In the genomic region with DNA sequence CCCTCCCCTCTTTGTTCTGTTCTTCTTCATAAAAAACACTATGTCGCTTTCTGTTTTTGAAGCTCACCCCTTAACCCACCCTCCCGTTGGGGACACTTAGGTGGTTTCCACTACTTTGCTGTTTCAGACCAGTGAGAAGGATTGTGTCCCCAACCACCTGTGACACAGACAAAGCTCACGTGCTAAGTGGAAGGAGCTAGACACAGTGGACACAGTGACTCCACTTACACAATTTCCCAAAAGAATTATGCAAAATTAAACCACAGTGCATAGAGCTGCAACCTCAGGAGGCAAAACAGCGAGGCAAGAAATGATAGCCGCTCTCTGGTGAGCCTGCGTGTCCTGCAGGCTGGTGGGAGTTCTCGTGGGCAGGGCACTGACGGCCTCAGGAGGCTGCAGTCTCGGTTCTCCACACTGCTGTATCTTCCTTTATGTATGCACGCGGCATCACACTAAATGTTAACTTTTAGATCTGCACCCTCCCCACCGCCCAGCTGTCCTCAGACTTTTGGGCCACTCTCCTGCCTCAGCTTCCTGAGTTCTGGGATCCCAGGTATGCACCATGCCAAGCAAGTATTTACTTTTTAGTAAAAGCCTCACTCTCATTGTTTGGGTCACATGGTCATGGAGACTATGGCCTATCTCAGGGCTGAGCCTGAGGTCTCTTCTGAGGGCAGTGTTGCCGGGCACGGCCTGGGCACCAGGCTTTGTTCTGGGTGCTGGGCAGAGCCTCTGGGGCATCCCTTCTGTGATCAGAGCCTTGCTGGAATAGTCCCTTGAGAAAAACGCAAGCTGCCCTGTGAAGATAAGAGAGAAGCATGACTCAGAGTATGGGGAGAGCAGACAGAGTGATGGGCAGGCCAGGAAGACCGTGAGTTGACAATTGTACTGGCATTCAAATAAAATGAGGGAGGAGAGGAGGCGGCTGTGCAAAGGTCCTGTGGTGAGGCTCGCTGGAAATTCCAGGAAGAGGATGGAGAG, we compare ENCODE assay signal across 12 mouse cellular contexts. TPM values are rescaled to one million over a fixed set of nuclear protein-coding genes. Genes with fewer than 3 reads are reported as not detected.
DNase-seq lines count a peak whose midpoint lies in the region; ATAC-seq and TF ChIP-seq lines count a peak whose summit lies in the region.
"Had no signal": no experiment of that assay in that cellular context is flagged by ENCODE, and none has a peak within 500 bp of the region (broad histone marks: within the 10 kb centered on the region; RNA-seq: fewer than 3 reads in every experiment).

No protein-coding gene starts in this region.

- peak overlapping the region; percentile 70 for H3K27ac ChIP-seq in heart, embryonic 13.5 days (replicated peaks)
- no peak overlapping the region for H3K27ac ChIP-seq in CH12.LX (ENCODE audit: insufficient read depth, low read depth)
- H3K27ac ChIP-seq: hindbrain, postnatal 0 days; left cerebral cortex, adult 2 months; midbrain, embryonic 13.5 days had no signal

- TF ChIP-seq RAD21 in CH12.LX (IDR thresholded peaks at IDR 0.05; ENCODE audit: low read depth, low read length) = no peak

- H3K9me3 ChIP-seq in heart, embryonic 13.5 days = no peaks in the 10 kb centered on the region
- H3K9me3 ChIP-seq in CH12.LX (replicated peaks; ENCODE audit: low read length) = no peaks in the 10 kb centered on the region
- H3K9me3 ChIP-seq: midbrain, embryonic 13.5 days had no signal

- no peaks in the 10 kb centered on the region for H3K79me2 ChIP-seq in CH12.LX (replicated peaks; ENCODE audit: control insufficient read depth, extremely low read depth, insufficient read depth, poor library complexity, severe bottlenecking)

- in situ Hi-C loops in CH12.LX (cut with MboI; ENCODE audit: low pct_ligation_motif_present, low pct_unique_long_range_greater_than_20kb, low sequenced_read_pairs) = no loop called here

- intact Hi-C loops in heart, postnatal 10 days (cut with DNase I) = loop anchor here (2.0 kb wide), 1 partner anchor 95 kb away; no protein-coding TSS in a partner anchor

- H3K4me2 ChIP-seq in heart, embryonic 13.5 days = peak overlapping the region; percentile 36; the same call in 1 of the 2 replicates
- H3K4me2 ChIP-seq in CH12.LX (ENCODE audit: insufficient read depth, low read depth, poor library complexity, severe bottlenecking) = no peak overlapping the region
- H3K4me2 ChIP-seq: midbrain, embryonic 13.5 days had no signal

- 70% methylated on average over 18 of the region's 18 CpGs for WGBS in heart, embryonic 13.5 days

- no peak for TF ChIP-seq EP300 in CH12.LX (IDR thresholded peaks at IDR 0.05; ENCODE audit: low read length)

- H3K36me3 ChIP-seq in heart, embryonic 13.5 days = no peaks in the 10 kb centered on the region
- no peaks in the 10 kb centered on the region for H3K36me3 ChIP-seq in CH12.LX (replicated peaks in 1 of 2; ENCODE audit: control insufficient read depth in 1 of 2, insufficient read depth in 1 of 2, low read length in 1 of 2)
- H3K36me3 ChIP-seq: midbrain, embryonic 13.5 days had no signal

- peak; percentile 65 for ATAC-seq in heart, embryonic 13.5 days (ENCODE audit: extremely low read depth, insufficient number of reproducible peaks, low FRiP score, low TSS enrichment)
- peak; percentile 71 for ATAC-seq in erythroblast, adult 5-6 weeks (replicated peaks; ENCODE audit: low FRiP score, poor library complexity, severe bottlenecking)
- peak; percentile 78 for ATAC-seq in megakaryocyte, adult 5-6 weeks (ENCODE audit: poor library complexity, severe bottlenecking)
- ATAC-seq: hindbrain, postnatal 0 days; midbrain, embryonic 13.5 days had no signal

- no peak for TF ChIP-seq POLR2A in CH12.LX (IDR thresholded peaks at IDR 0.05; ENCODE audit: low read depth, low read length)

- dilution Hi-C loops in CH12.LX (cut with MboI; ENCODE audit: extremely low pct_ligation_motif_present, extremely low pct_unique_long_range_greater_than_20kb, low sequenced_read_pairs) = no loop called here

- peaks cover 18% of the 10 kb centered on the region for H3K4me1 ChIP-seq in heart, embryonic 13.5 days
- peaks cover 9 to 18% of the 10 kb centered on the region in 2 experiments for H3K4me1 ChIP-seq in CH12.LX (ENCODE audit: control insufficient read depth in 1 of 2, insufficient read depth in 2 of 2)
- H3K4me1 ChIP-seq: midbrain, embryonic 13.5 days had no signal

- TF ChIP-seq CTCF in CH12.LX (conservative IDR thresholded peaks at IDR 0.05 in 1 of 2, IDR thresholded peaks at IDR 0.05 in 1 of 2; ENCODE audit: low read depth in 2 of 2, low read length in 2 of 2) = no peak

- no peak overlapping the region for H3K4me3 ChIP-seq in heart, embryonic 13.5 days
- H3K4me3 ChIP-seq in CH12.LX (replicated peaks in 1 of 3; ENCODE audit: low read depth in 2 of 3, low read length in 2 of 3, poor library complexity in 1 of 3) = no peak overlapping the region
- H3K4me3 ChIP-seq: left cerebral cortex, adult 2 months; midbrain, embryonic 13.5 days had no signal

- no peaks in the 10 kb centered on the region for H3K27me3 ChIP-seq in heart, embryonic 13.5 days (replicated peaks)
- no peaks in the 10 kb centered on the region for H3K27me3 ChIP-seq in CH12.LX (replicated peaks)
- H3K27me3 ChIP-seq: midbrain, embryonic 13.5 days had no signal

- H3K9ac ChIP-seq in heart, embryonic 13.5 days = no peak overlapping the region
- no peak overlapping the region for H3K9ac ChIP-seq in CH12.LX (ENCODE audit: insufficient read depth, low read depth)
- H3K9ac ChIP-seq: midbrain, embryonic 13.5 days had no signal

- no peak for DNase-seq in heart, postnatal 10 days
- DNase-seq in CH12.LX (ENCODE audit: extremely low read depth) = no peak
- no peak for DNase-seq in kidney, adult 18-20 months
- DNase-seq in embryo, embryonic 11 days = no peak
- no peak for DNase-seq in layer of hippocampus, adult 9-10 months (ENCODE audit: low spot score)
- DNase-seq: adrenal gland, postnatal 25 days had no signal

TF ChIP-seq in CH12.LX, 34 proteins besides CTCF, POLR2A, EP300 and RAD21:
- TF ChIP-seq BHLHE40 (IDR thresholded peaks at IDR 0.05; ENCODE audit: low read depth, low read length) = peak; percentile 84
- peak; percentile 43; the same call in 1 of the 2 replicates for TF ChIP-seq ETS1 (conservative IDR thresholded peaks at IDR 0.05; ENCODE audit: low read depth, low read length)
- TF ChIP-seq MAZ (IDR thresholded peaks at IDR 0.05; ENCODE audit: low read depth, low read length) = no peak

RNA-seq across cellular contexts. Expression of gene Asprv1, which starts 11.5 kb away (rescaled TPM):
- 0.09 TPM in 2 replicates for polyA plus RNA-seq in heart, embryonic 13.5 days (2015; fragmentation: Nextera tagmentation; extraction: Ambion mirVana)
- under 1 TPM in 1 of 2 experiments, not detected in 1; 0.22 TPM for total RNA-seq in heart, postnatal 10 days (2021)
- total RNA-seq in CH12.LX (2012; rRNA removed) = 0.13 TPM in 1 of 2 replicates, not detected in the other
- total RNA-seq in CH12.LX (2014; rRNA removed) = 0.24 TPM in 1 of 2 replicates, not detected in the other
- 0.16 TPM in 1 of 2 replicates, not detected in the other for polyA plus RNA-seq in CH12.LX (2012; ENCODE audit: insufficient read length, low read depth)
- 6.1 and 10.2 TPM in 2 replicates for total RNA-seq in erythroblast, adult 5-6 weeks (2015; ENCODE audit: low replicate concordance)
- total RNA-seq in erythroblast, adult 5-6 weeks (2017; ENCODE audit: low replicate concordance) = 0.28 and 1.4 TPM in 2 replicates
- 13.5 and 16.8 TPM in 2 replicates for total RNA-seq in megakaryocyte, adult 5-6 weeks (2015)
- 12.1 and 19.1 TPM in 2 replicates for total RNA-seq in megakaryocyte, adult 5-6 weeks (2017)
- total RNA-seq: adrenal gland, postnatal 25 days had no signal

RNA-seq across cellular contexts. Expression of gene Mxd1, which starts 29.5 kb away (rescaled TPM):
- 8.5 and 10.0 TPM in 2 replicates for polyA plus RNA-seq in heart, embryonic 13.5 days (2015; fragmentation: Nextera tagmentation; extraction: Ambion mirVana)
- 1 to 10 TPM; 5.7 to 7.3 TPM for total RNA-seq in heart, postnatal 10 days (2021)
- total RNA-seq in CH12.LX (2012; rRNA removed) (0.88 and 1.6 TPM in 2 replicates), CH12.LX (2014; rRNA removed) (0.45 and 0.50 TPM in 2 replicates)
- polyA plus RNA-seq in CH12.LX (2012; ENCODE audit: insufficient read length, low read depth) = 0.90 and 0.97 TPM in 2 replicates
- 323 and 336 TPM in 2 replicates for total RNA-seq in erythroblast, adult 5-6 weeks (2015; ENCODE audit: low replicate concordance)
- 573 and 620 TPM in 2 replicates for total RNA-seq in erythroblast, adult 5-6 weeks (2017; ENCODE audit: low replicate concordance)
- total RNA-seq in megakaryocyte, adult 5-6 weeks (2015) = 70.4 and 76.0 TPM in 2 replicates
- 87.1 and 120 TPM in 2 replicates for total RNA-seq in megakaryocyte, adult 5-6 weeks (2017)

RNA-seq across cellular contexts. Expression of gene Snrnp27, which starts 44.9 kb away (rescaled TPM):
- 72.2 and 81.7 TPM in 2 replicates for polyA plus RNA-seq in heart, embryonic 13.5 days (2015; fragmentation: Nextera tagmentation; extraction: Ambion mirVana)
- 10 to 100 TPM; 45.9 to 47.1 TPM for total RNA-seq in heart, postnatal 10 days (2021)
- total RNA-seq in CH12.LX (2012; rRNA removed) (63.1 and 65.0 TPM in 2 replicates), CH12.LX (2014; rRNA removed) (72.7 and 74.2 TPM in 2 replicates)
- polyA plus RNA-seq in CH12.LX (2012; ENCODE audit: insufficient read length, low read depth) = 97.9 and 132 TPM in 2 replicates
- 22.4 and 32.1 TPM in 2 replicates for total RNA-seq in erythroblast, adult 5-6 weeks (2015; ENCODE audit: low replicate concordance)
- total RNA-seq in erythroblast, adult 5-6 weeks (2017; ENCODE audit: low replicate concordance) = 65.8 and 91.9 TPM in 2 replicates
- total RNA-seq in megakaryocyte, adult 5-6 weeks (2015) = 81.4 and 81.9 TPM in 2 replicates
- 100 and 101 TPM in 2 replicates for total RNA-seq in megakaryocyte, adult 5-6 weeks (2017)

Comparison
In these comparisons a context has a peak if more than half of its experiments do, and no peak if none do; other contexts are left out.
1. RNA of gene Mxd1, which starts 29.5 kb away (total RNA-seq): 323 to 620 TPM in erythroblast, adult 5-6 weeks and 70.4 to 120 TPM in megakaryocyte, adult 5-6 weeks; 5.7 to 7.3 TPM in heart, postnatal 10 days and 0.45 to 1.6 TPM in CH12.LX; every median in the first group is over 4 times any median in the second.
2. Peak in every context shown above with its lines, with median percentiles within 50 percentile points of each other: ATAC-seq.